Mouse (Mus musculus) lung, embryonic 14.5 days (tissue): Measurements from ENCODE around the gene Fcamr. TPM values are rescaled to one million over a fixed set of nuclear protein-coding genes. Genes with fewer than 3 reads are reported as not detected.

Source experiments
- ATAC-seq: fragments of 200-750 bp; cut with Nextera tagmentation; 2 replicates; pipeline ENCODE4 v1.8.0; 2017; ENCODE audit warnings: mild to moderate bottlenecking, moderate TSS enrichment, moderate library complexity; ENCODE audit not compliant: insufficient read depth
- DNase-seq: peaks from one replicate; pipeline ENCODE4 v3.0.0-alpha.2; 2015
- H3K27ac ChIP-seq: fragments of 300-500 bp; sonication (generic); 2 replicates; pipeline ENCODE4 v1.5.1; 2014; ENCODE audit warnings: low read depth, mild to moderate bottlenecking, moderate library complexity
- H3K27me3 ChIP-seq: fragments of 300-500 bp; sonication (generic); 2 replicates; pipeline ENCODE4 v1.6.1; 2014; ENCODE audit warnings: low read length, control low read depth; ENCODE audit not compliant: insufficient read depth
- H3K36me3 ChIP-seq: fragments of 300-500 bp; sonication (generic); 2 replicates; pipeline ENCODE4 v1.6.1; 2014; ENCODE audit warnings: control low read depth; ENCODE audit not compliant: insufficient read depth
- H3K4me1 ChIP-seq: fragments of 300-500 bp; sonication (generic); 2 replicates; pipeline ENCODE4 v1.6.1; 2014; ENCODE audit warnings: antibody characterized with exemption, control low read depth; ENCODE audit not compliant: insufficient read depth
- H3K4me2 ChIP-seq: fragments of 300-500 bp; sonication (generic); 2 replicates; pipeline ENCODE4 v1.6.1; 2014; ENCODE audit warnings: mild to moderate bottlenecking
- H3K4me3 ChIP-seq: fragments of 300-500 bp; sonication (generic); 2 replicates; pipeline ENCODE4 v1.5.1; 2014; ENCODE audit warnings: low read depth, low read length
- H3K9ac ChIP-seq: fragments of 300-500 bp; sonication (generic); 2 replicates; pipeline ENCODE4 v1.6.1; 2014
- H3K9me3 ChIP-seq: fragments of 300-500 bp; sonication (generic); 2 replicates; pipeline ENCODE4 v1.6.1; 2016; ENCODE audit warnings: low read depth, low read length, control low read depth
- CTCF ChIP-seq: IDR thresholded peaks from 2 replicates; pipeline ENCODE4 v1.5.1; 2016; ENCODE audit warnings: antibody characterized with exemption, low read depth
- WGBS: fragments of 180-500 bp; shearing (Covaris S2); extraction: QIAGEN DNeasy Blood & Tissue Kit; methylation state at CpG from one replicate; pipeline ENCODE4 v1.1.7; 2014; 5-methylcytosine and 5-hydroxymethylcytosine counted together
- polyA plus RNA-seq: library from polyadenylated mRNA; unstranded; fragments of >200 nt; fragmentation: Nextera tagmentation; extraction: Ambion mirVana; gene quantifications from 2 replicates; pipeline ENCODE4 v1.2.1, GENCODE M21; 2014

The Fcamr gene
- polyA plus RNA-seq, 1 experiment from 2014 or later, result not detected

- Histone ChIP-seq H3K27me3 (no peaks in the 10 kb centered on the region), H3K36me3 (no peaks in the 10 kb centered on the region), H3K4me1 (no peaks in the 10 kb centered on the region), H3K9me3 (no peaks in the 10 kb centered on the region), H3K4me3 (no peak overlapping the region), H3K4me2 (no peak overlapping the region), H3K27ac (no peak overlapping the region), H3K9ac (no peak overlapping the region)
- TF ChIP-seq CTCF, result no peak
- 80% methylated on average over 2 of the region's 2 CpGs for WGBS
- no peak for DNase-seq
- ATAC-seq, result no peak
These were observed 55.0 kb downstream of the Fcamr start for GRCm38 (mm10) chr1:130855723-130856122.

- no peak overlapping the region for H3K4me2 ChIP-seq
- no peaks in the 10 kb centered on the region for H3K4me1 ChIP-seq
- WGBS, result 74% methylated on average over 4 of the region's 4 CpGs
- H3K36me3 ChIP-seq, result no peaks in the 10 kb centered on the region
- H3K9ac ChIP-seq, result no peak overlapping the region
- H3K9me3 ChIP-seq, result no peaks in the 10 kb centered on the region
- H3K4me3 ChIP-seq, result no peak overlapping the region
- no peaks in the 10 kb centered on the region for H3K27me3 ChIP-seq
- H3K27ac ChIP-seq, result no peak overlapping the region
- TF ChIP-seq CTCF, result no peak
- ATAC-seq (no peak), DNase-seq (no peak)
These were observed 56.8 kb downstream of the Fcamr start for GRCm38 (mm10) chr1:130857456-130857855.

GRCm38 (mm10) chr1:130864238-130864637 lies 63.5 kb downstream of the Fcamr start:
- Histone ChIP-seq H3K36me3 (no peaks in the 10 kb centered on the region), H3K4me2 (no peak overlapping the region), H3K9ac (no peak overlapping the region), H3K27me3 (no peaks in the 10 kb centered on the region), H3K4me1 (no peaks in the 10 kb centered on the region), H3K27ac (no peak overlapping the region), H3K9me3 (no peaks in the 10 kb centered on the region), H3K4me3 (no peak overlapping the region)
- no peak for TF ChIP-seq CTCF
- no peak for DNase-seq
- WGBS, result 69% methylated on average over 4 of the region's 4 CpGs
- no peak for ATAC-seq

Other genes with a start within 250 kb of the Fcamr start
- gene Zp3r, start 171.3 kb upstream of the Fcamr start, polyA plus RNA-seq, result 0.13 TPM in 1 of 2 replicates, not detected in the other
- not detected in 2 replicates for gene C4bp, start 139.3 kb upstream of the Fcamr start, polyA plus RNA-seq
- not detected in 2 replicates for gene Gm29427, start 85.1 kb upstream of the Fcamr start, polyA plus RNA-seq
- 11.7 and 11.8 TPM in 2 replicates for gene Yod1, start 83.6 kb upstream of the Fcamr start, polyA plus RNA-seq
- 6.5 and 7.2 TPM in 2 replicates for gene Pfkfb2, start 71.6 kb upstream of the Fcamr start, polyA plus RNA-seq
- gene AA986860, start 68.9 kb upstream of the Fcamr start, polyA plus RNA-seq, result 7.8 TPM in 2 replicates
- gene Pigr, start 25.8 kb downstream of the Fcamr start, polyA plus RNA-seq, result not detected in 2 replicates
- not detected in 2 replicates for gene Fcmr, start 64.8 kb downstream of the Fcamr start, polyA plus RNA-seq
- gene Il24, start 86.6 kb downstream of the Fcamr start, polyA plus RNA-seq, result not detected in 2 replicates
- not detected in 2 replicates for gene Il20, start 110.5 kb downstream of the Fcamr start, polyA plus RNA-seq
- not detected in 2 replicates for gene Il19, start 139.2 kb downstream of the Fcamr start, polyA plus RNA-seq
- not detected in 2 replicates for gene Il10, start 218.9 kb downstream of the Fcamr start, polyA plus RNA-seq